Mouse (Mus musculus): ENCODE data around the gene Itgax. TPM values are rescaled to one million over a fixed set of nuclear protein-coding genes. Genes with fewer than 3 reads are reported as not detected.

Gene Itgax
- polyA plus RNA-seq, 1 experiment from 2014 or later, result 0.19 TPM

DNA sequence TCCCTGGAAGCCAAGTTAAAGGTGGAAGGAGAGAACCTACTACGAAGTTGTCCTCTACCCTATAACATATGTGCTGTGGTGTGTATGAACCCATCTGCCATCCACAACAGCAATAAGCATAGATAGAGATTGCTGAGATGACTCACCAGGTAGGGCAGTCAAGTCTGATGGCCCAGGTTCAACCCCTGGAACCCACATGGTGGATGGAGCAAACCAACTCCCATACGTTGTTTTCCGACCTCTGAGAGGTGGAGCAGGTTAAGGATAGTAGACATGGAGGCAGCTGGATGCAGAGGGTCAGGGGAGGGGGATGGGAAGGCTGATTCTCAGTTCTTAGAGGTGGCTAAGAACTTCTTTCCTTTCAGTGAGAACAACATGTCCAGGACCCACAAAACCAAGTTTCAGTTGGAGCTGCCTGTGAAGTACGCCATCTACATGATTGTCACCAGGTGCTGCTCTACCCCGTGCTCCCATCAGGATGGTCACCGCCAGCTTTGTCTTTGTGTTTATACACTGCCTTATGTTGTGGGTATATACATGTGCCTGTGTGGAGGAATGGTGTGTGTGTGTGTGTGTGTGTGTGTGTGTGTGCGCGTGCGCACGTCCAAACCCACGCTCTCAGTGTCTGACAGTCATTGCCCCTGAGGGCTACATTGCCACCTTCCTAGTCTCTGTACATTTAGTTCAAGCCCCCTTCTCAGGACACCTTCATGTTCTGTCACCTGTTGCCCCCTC lies 14.8 kb upstream of the Itgax start:
- no peak for DNase-seq (ENCODE audit: low spot score, missing footprints)
- Histone ChIP-seq H3K4me3 (ENCODE audit: low read depth, low read length) (no peak overlapping the region), H3K27me3 (ENCODE audit: control insufficient read depth, insufficient read depth, low read length) (no peaks in the 10 kb centered on the region), H3K4me1 (ENCODE audit: control insufficient read depth, insufficient read depth, low read length) (no peaks in the 10 kb centered on the region), H3K36me3 (ENCODE audit: control insufficient read depth, insufficient read depth, low read length) (no peaks in the 10 kb centered on the region), H3K27ac (ENCODE audit: low read depth, low read length) (no peak overlapping the region), H3K9ac (ENCODE audit: low read length) (no peak overlapping the region), H3K9me3 (ENCODE audit: control insufficient read depth, low read length) (no peaks in the 10 kb centered on the region), H3K4me2 (no peak overlapping the region)
- ATAC-seq (ENCODE audit: low FRiP score), result no peak
- 93% methylated on average over 11 of the region's 11 CpGs for WGBS

GRCm38 (mm10) chr7:128115211-128115958 lies 14.0 kb upstream of the Itgax start:
- Histone ChIP-seq H3K27ac (ENCODE audit: low read depth, low read length) (no peak overlapping the region), H3K4me3 (ENCODE audit: low read depth, low read length) (no peak overlapping the region), H3K4me2 (no peak overlapping the region), H3K4me1 (ENCODE audit: control insufficient read depth, insufficient read depth, low read length) (no peaks in the 10 kb centered on the region), H3K9ac (ENCODE audit: low read length) (no peak overlapping the region), H3K9me3 (ENCODE audit: control insufficient read depth, low read length) (no peaks in the 10 kb centered on the region), H3K36me3 (ENCODE audit: control insufficient read depth, insufficient read depth, low read length) (no peaks in the 10 kb centered on the region), H3K27me3 (ENCODE audit: control insufficient read depth, insufficient read depth, low read length) (no peaks in the 10 kb centered on the region)
- WGBS, result 84% methylated on average over 5 of the region's 5 CpGs
- DNase-seq (ENCODE audit: low spot score, missing footprints) (no peak), ATAC-seq (ENCODE audit: low FRiP score) (no peak)

DNA sequence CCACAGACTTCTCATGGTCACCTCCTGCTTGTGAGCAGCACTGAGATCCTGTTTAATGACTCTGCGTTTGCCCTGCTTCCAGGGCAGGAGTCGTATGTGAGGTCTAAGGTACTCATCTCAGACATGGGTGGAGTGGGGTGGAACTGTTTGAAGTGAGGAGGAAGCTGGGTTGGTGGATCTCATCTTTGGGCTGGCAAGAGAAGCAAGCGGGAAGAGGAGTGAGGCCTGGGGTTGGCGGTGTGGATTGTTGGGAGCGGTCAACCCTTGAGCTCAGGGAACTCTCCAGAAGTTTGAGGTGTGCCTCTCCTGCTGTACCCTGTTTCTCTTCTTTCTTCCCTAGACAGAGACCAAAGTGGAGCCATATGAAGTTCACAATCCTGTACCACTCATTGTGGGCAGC lies 13.0 kb upstream of the Itgax start:
- Histone ChIP-seq H3K27me3 (ENCODE audit: control insufficient read depth, insufficient read depth, low read length) (no peaks in the 10 kb centered on the region), H3K9me3 (ENCODE audit: control insufficient read depth, low read length) (no peaks in the 10 kb centered on the region), H3K4me2 (no peak overlapping the region), H3K9ac (ENCODE audit: low read length) (no peak overlapping the region), H3K27ac (ENCODE audit: low read depth, low read length) (no peak overlapping the region), H3K36me3 (ENCODE audit: control insufficient read depth, insufficient read depth, low read length) (no peaks in the 10 kb centered on the region), H3K4me1 (ENCODE audit: control insufficient read depth, insufficient read depth, low read length) (no peaks in the 10 kb centered on the region), H3K4me3 (ENCODE audit: low read depth, low read length) (no peak overlapping the region)
- DNase-seq (ENCODE audit: low spot score, missing footprints) (no peak), ATAC-seq (ENCODE audit: low FRiP score) (no peak)
- 94% methylated on average over 5 of the region's 5 CpGs for WGBS

- no peaks in the 10 kb centered on the region for H3K9me3 ChIP-seq (ENCODE audit: control insufficient read depth, low read length)
Measured at GRCm38 (mm10) chr7:128119726-128120490, 9.4 kb upstream of the Itgax start.

DNA sequence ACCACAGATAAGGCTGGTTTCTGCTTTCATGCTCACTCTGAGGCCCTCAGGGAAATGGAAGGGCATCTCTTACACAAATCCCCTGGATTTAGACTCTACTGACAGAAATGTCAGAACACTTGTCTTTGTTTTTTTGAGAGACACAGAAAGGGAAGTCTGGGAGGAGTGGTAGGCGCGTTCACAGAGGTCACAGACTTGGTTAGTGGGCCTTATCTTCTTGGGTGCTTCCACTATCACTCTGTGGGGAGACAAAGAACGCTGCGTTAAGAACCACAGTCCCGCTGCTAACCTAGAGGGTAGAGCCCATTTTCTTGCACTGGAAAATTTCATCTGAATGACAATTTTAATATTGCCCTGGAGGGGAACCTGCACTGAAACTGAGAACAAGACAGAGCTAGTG lies 2.8 kb downstream of the Itgax start:
- 88% methylated on average over 5 of the region's 5 CpGs for WGBS

More at GRCm38 (mm10) chr7:128119726-128120490, 9.4 kb upstream of the Itgax start:
- Histone ChIP-seq H3K4me1 (ENCODE audit: control insufficient read depth, insufficient read depth, low read length) (no peaks in the 10 kb centered on the region), H3K27me3 (ENCODE audit: control insufficient read depth, insufficient read depth, low read length) (no peaks in the 10 kb centered on the region), H3K9ac (ENCODE audit: low read length) (no peak overlapping the region), H3K4me2 (no peak overlapping the region), H3K27ac (ENCODE audit: low read depth, low read length) (no peak overlapping the region), H3K36me3 (ENCODE audit: control insufficient read depth, insufficient read depth, low read length) (no peaks in the 10 kb centered on the region), H3K4me3 (ENCODE audit: low read depth, low read length) (no peak overlapping the region)
- DNase-seq (ENCODE audit: low spot score, missing footprints) (no peak), ATAC-seq (ENCODE audit: low FRiP score) (no peak)
- 85% methylated on average over 6 of the region's 6 CpGs for WGBS

GRCm38 (mm10) chr7:128133596-128133995 lies 4.2 kb downstream of the Itgax start:
- Histone ChIP-seq H3K4me2 (no peak overlapping the region), H3K27ac (ENCODE audit: low read depth, low read length) (no peak overlapping the region), H3K36me3 (ENCODE audit: control insufficient read depth, insufficient read depth, low read length) (no peaks in the 10 kb centered on the region), H3K27me3 (ENCODE audit: control insufficient read depth, insufficient read depth, low read length) (no peaks in the 10 kb centered on the region), H3K4me3 (ENCODE audit: low read depth, low read length) (no peak overlapping the region), H3K4me1 (ENCODE audit: control insufficient read depth, insufficient read depth, low read length) (no peaks in the 10 kb centered on the region), H3K9me3 (ENCODE audit: control insufficient read depth, low read length) (no peaks in the 10 kb centered on the region), H3K9ac (ENCODE audit: low read length) (no peak overlapping the region)
- 83% methylated on average over 2 of the region's 2 CpGs for WGBS
- DNase-seq (ENCODE audit: low spot score, missing footprints) (no peak), ATAC-seq (ENCODE audit: low FRiP score) (no peak)

More for the DNA sequence above, 2.8 kb downstream of the Itgax start:
- Histone ChIP-seq H3K27ac (ENCODE audit: low read depth, low read length) (no peak overlapping the region), H3K4me1 (ENCODE audit: control insufficient read depth, insufficient read depth, low read length) (no peaks in the 10 kb centered on the region), H3K9me3 (ENCODE audit: control insufficient read depth, low read length) (no peaks in the 10 kb centered on the region), H3K4me2 (no peak overlapping the region), H3K9ac (ENCODE audit: low read length) (no peak overlapping the region), H3K4me3 (ENCODE audit: low read depth, low read length) (no peak overlapping the region), H3K36me3 (ENCODE audit: control insufficient read depth, insufficient read depth, low read length) (no peaks in the 10 kb centered on the region), H3K27me3 (ENCODE audit: control insufficient read depth, insufficient read depth, low read length) (no peaks in the 10 kb centered on the region)
- ATAC-seq (ENCODE audit: low FRiP score), result no peak
- DNase-seq (ENCODE audit: low spot score, missing footprints), result no peak

DNA sequence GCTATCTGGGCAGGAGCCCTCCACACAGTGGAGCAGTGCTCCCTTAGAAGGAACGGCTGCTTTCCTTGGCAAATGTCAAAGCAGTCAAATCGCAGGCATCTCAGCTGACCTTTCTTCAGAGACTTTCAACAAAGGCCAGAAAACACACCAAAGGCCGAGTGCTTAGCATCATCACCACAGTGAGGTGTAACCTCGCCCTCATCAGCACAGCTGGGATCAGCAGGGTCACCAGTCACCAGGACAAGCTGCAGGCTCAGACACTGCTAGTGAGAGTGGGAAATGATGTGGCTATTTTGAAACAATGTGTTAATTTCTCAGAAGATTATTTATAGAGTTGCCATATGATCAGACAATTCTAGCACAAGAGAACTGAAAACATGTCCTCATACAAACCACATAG lies 7.6 kb downstream of the Itgax start:
- WGBS, result 55% methylated on average over 4 of the region's 4 CpGs
- DNase-seq (ENCODE audit: low spot score, missing footprints) (no peak), ATAC-seq (ENCODE audit: low FRiP score) (no peak)
- H3K9ac ChIP-seq (ENCODE audit: low read length), result no peak overlapping the region
- no peak overlapping the region for H3K27ac ChIP-seq (ENCODE audit: low read depth, low read length)
- no peaks in the 10 kb centered on the region for H3K9me3 ChIP-seq (ENCODE audit: control insufficient read depth, low read length)
- no peaks in the 10 kb centered on the region for H3K36me3 ChIP-seq (ENCODE audit: control insufficient read depth, insufficient read depth, low read length)
- no peak overlapping the region for H3K4me2 ChIP-seq
- no peaks in the 10 kb centered on the region for H3K27me3 ChIP-seq (ENCODE audit: control insufficient read depth, insufficient read depth, low read length)
- no peaks in the 10 kb centered on the region for H3K4me1 ChIP-seq (ENCODE audit: control insufficient read depth, insufficient read depth, low read length)
- no peak overlapping the region for H3K4me3 ChIP-seq (ENCODE audit: low read depth, low read length)

GRCm38 (mm10) chr7:128139611-128140010 lies 10.3 kb downstream of the Itgax start:
- H3K4me2 ChIP-seq, result no peak overlapping the region
- H3K9ac ChIP-seq (ENCODE audit: low read length), result no peak overlapping the region
- H3K36me3 ChIP-seq (ENCODE audit: control insufficient read depth, insufficient read depth, low read length), result no peaks in the 10 kb centered on the region
- no peaks in the 10 kb centered on the region for H3K9me3 ChIP-seq (ENCODE audit: control insufficient read depth, low read length)
- WGBS, result 93% methylated on average over 6 of the region's 6 CpGs
- no peak for DNase-seq (ENCODE audit: low spot score, missing footprints)
- no peak for ATAC-seq (ENCODE audit: low FRiP score)
- no peak overlapping the region for H3K4me3 ChIP-seq (ENCODE audit: low read depth, low read length)
- H3K4me1 ChIP-seq (ENCODE audit: control insufficient read depth, insufficient read depth, low read length), result no peaks in the 10 kb centered on the region
- H3K27ac ChIP-seq (ENCODE audit: low read depth, low read length), result no peak overlapping the region
- no peaks in the 10 kb centered on the region for H3K27me3 ChIP-seq (ENCODE audit: control insufficient read depth, insufficient read depth, low read length)

GRCm38 (mm10) chr7:128150970-128151369 lies 21.6 kb downstream of the Itgax start:
- ATAC-seq (ENCODE audit: low FRiP score), result no peak
- H3K4me3 ChIP-seq (ENCODE audit: low read depth, low read length), result no peak overlapping the region
- H3K9me3 ChIP-seq (ENCODE audit: control insufficient read depth, low read length), result no peaks in the 10 kb centered on the region
- H3K27ac ChIP-seq (ENCODE audit: low read depth, low read length), result no peak overlapping the region
- WGBS, result 94% methylated on average over 8 of the region's 8 CpGs
- H3K36me3 ChIP-seq (ENCODE audit: control insufficient read depth, insufficient read depth, low read length), result no peaks in the 10 kb centered on the region
- DNase-seq (ENCODE audit: low spot score, missing footprints), result no peak
- H3K4me1 ChIP-seq (ENCODE audit: control insufficient read depth, insufficient read depth, low read length), result no peaks in the 10 kb centered on the region
- no peaks in the 10 kb centered on the region for H3K27me3 ChIP-seq (ENCODE audit: control insufficient read depth, insufficient read depth, low read length)
- H3K9ac ChIP-seq (ENCODE audit: low read length), result no peak overlapping the region
- H3K4me2 ChIP-seq, result no peak overlapping the region

Data from midbrain, embryonic 11.5 days (tissue).